In the genomic region with DNA sequence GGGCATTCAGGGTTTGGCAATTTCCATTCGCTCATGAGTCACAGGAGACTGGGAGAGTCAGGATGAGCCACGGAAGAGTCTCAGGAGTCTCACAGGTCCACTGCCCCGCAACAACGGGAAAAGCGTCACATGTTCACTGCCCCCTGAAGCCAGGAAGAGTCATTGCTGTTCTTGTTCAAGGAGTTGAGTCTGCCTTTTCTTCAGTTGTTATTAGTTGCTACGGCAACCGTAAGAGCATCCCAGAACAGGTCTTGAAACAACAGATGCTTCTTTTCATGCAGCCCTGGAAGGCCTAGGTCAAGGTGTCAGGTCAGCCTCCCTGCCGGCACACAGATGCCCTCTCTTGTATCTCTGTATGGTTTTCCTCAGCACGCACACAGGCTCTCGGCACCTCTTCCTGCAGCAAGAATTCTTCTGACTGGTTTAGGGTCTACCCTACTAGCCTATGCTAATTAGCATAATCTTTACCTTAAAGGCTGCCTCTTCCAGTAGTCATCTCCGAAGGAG, we compare ENCODE assay signal across 8 mouse cellular contexts. TPM values are rescaled to one million over a fixed set of nuclear protein-coding genes. Genes with fewer than 3 reads are reported as not detected.
DNase-seq lines count a peak whose midpoint lies in the region; ATAC-seq lines count a peak whose summit lies in the region.

No protein-coding gene starts in this region.

- no peak overlapping the region for H3K4me3 ChIP-seq in lung, embryonic 16.5 days (ENCODE audit: low read length)
- no peak overlapping the region for H3K4me3 ChIP-seq in embryonic facial prominence, embryonic 15.5 days (replicated peaks)
- no peak overlapping the region for H3K4me3 ChIP-seq in limb, embryonic 12.5 days (replicated peaks)
- H3K4me3 ChIP-seq in stomach, embryonic 16.5 days (replicated peaks; ENCODE audit: low read length), result 0 out of 2 replicates have a peak overlapping the region, but pooled peaks have one; percentile 0

- peaks cover 6% of the 10 kb centered on the region for H3K36me3 ChIP-seq in lung, embryonic 16.5 days (ENCODE audit: control insufficient read depth, insufficient read depth, low read length)
- no peaks in the 10 kb centered on the region for H3K36me3 ChIP-seq in embryonic facial prominence, embryonic 15.5 days
- H3K36me3 ChIP-seq in limb, embryonic 12.5 days, result peaks cover 8% of the 10 kb centered on the region; the same call in 1 of the 2 replicates
- no peaks in the 10 kb centered on the region for H3K36me3 ChIP-seq in stomach, embryonic 16.5 days (ENCODE audit: control insufficient read depth, insufficient read depth, low read length)

- H3K27ac ChIP-seq in lung, embryonic 16.5 days (ENCODE audit: low read length), result peak overlapping the region; percentile 71
- peak overlapping the region; percentile 51; the same call in 1 of the 2 replicates for H3K27ac ChIP-seq in embryonic facial prominence, embryonic 15.5 days (replicated peaks)
- peak overlapping the region; percentile 45; the same call in 1 of the 2 replicates for H3K27ac ChIP-seq in limb, embryonic 12.5 days
- H3K27ac ChIP-seq in stomach, embryonic 16.5 days (ENCODE audit: low read length), result peak overlapping the region; percentile 50

- peaks cover 38% of the 10 kb centered on the region for H3K4me1 ChIP-seq in lung, embryonic 16.5 days (replicated peaks; ENCODE audit: control insufficient read depth, insufficient read depth, low read length)
- H3K4me1 ChIP-seq in embryonic facial prominence, embryonic 15.5 days, result peaks cover 52% of the 10 kb centered on the region
- peaks cover 51% of the 10 kb centered on the region for H3K4me1 ChIP-seq in limb, embryonic 12.5 days (replicated peaks)
- H3K4me1 ChIP-seq in stomach, embryonic 16.5 days (ENCODE audit: control insufficient read depth, insufficient read depth, low read length), result peaks cover 33% of the 10 kb centered on the region

- ATAC-seq in lung, embryonic 16.5 days (ENCODE audit: low read depth), result peak; percentile 9; the same call in 1 of the 2 replicates
- ATAC-seq in embryonic facial prominence, embryonic 15.5 days (ENCODE audit: insufficient number of reproducible peaks, low FRiP score, low TSS enrichment, low read depth), result no peak
- no peak for ATAC-seq in limb, embryonic 12.5 days (ENCODE audit: insufficient number of reproducible peaks, insufficient read depth, low FRiP score, low TSS enrichment, low read depth)
- ATAC-seq in stomach, embryonic 16.5 days (ENCODE audit: insufficient read depth, low FRiP score), result peak; percentile 22; the same call in 1 of the 2 replicates

- DNase-seq in lung, postnatal 10 days, result no peak
- DNase-seq in left cerebral cortex, adult 8-10 months (ENCODE audit: low spot score in 2 of 2), result no peak
- no peak for DNase-seq in spleen, adult 18-20 months
- DNase-seq in left cerebral cortex, adult 11 months (ENCODE audit: low spot score), result no peak

- H3K9me3 ChIP-seq in lung, embryonic 16.5 days (ENCODE audit: control insufficient read depth, low read length), result no peaks in the 10 kb centered on the region
- H3K9me3 ChIP-seq in embryonic facial prominence, embryonic 15.5 days (replicated peaks), result no peaks in the 10 kb centered on the region
- H3K9me3 ChIP-seq in limb, embryonic 12.5 days, result no peaks in the 10 kb centered on the region
- H3K9me3 ChIP-seq in stomach, embryonic 16.5 days (replicated peaks; ENCODE audit: control insufficient read depth, low read length), result no peaks in the 10 kb centered on the region

- no peaks in the 10 kb centered on the region for H3K27me3 ChIP-seq in lung, embryonic 16.5 days (ENCODE audit: control insufficient read depth, insufficient read depth, low read depth, low read length)
- no peaks in the 10 kb centered on the region for H3K27me3 ChIP-seq in embryonic facial prominence, embryonic 15.5 days
- H3K27me3 ChIP-seq in limb, embryonic 12.5 days, result no peaks in the 10 kb centered on the region
- H3K27me3 ChIP-seq in stomach, embryonic 16.5 days (ENCODE audit: control insufficient read depth, insufficient read depth, low read length), result no peaks in the 10 kb centered on the region

- 39% methylated on average over 11 of the region's 11 CpGs for WGBS in lung, embryonic 16.5 days
- WGBS in embryonic facial prominence, embryonic 15.5 days, result 37% methylated on average over 11 of the region's 11 CpGs
- WGBS in limb, embryonic 12.5 days, result 46% methylated on average over 11 of the region's 11 CpGs
- WGBS in stomach, embryonic 16.5 days, result 32% methylated on average over 11 of the region's 11 CpGs

- no peak overlapping the region for H3K9ac ChIP-seq in lung, embryonic 16.5 days (ENCODE audit: low read length)
- no peak overlapping the region for H3K9ac ChIP-seq in embryonic facial prominence, embryonic 15.5 days
- H3K9ac ChIP-seq in limb, embryonic 12.5 days (replicated peaks), result no peak overlapping the region
- H3K9ac ChIP-seq in stomach, embryonic 16.5 days (ENCODE audit: low read length), result 0 out of 2 replicates have a peak overlapping the region, but pooled peaks have one; percentile 12

- H3K4me2 ChIP-seq in lung, embryonic 16.5 days (ENCODE audit: low read depth, low read length), result peak overlapping the region; percentile 23
- H3K4me2 ChIP-seq in embryonic facial prominence, embryonic 15.5 days (replicated peaks), result no peak overlapping the region
- no peak overlapping the region for H3K4me2 ChIP-seq in limb, embryonic 12.5 days
- peak overlapping the region; percentile 26; the same call in 1 of the 2 replicates for H3K4me2 ChIP-seq in stomach, embryonic 16.5 days (ENCODE audit: low read depth, low read length)

RNA-seq across cellular contexts. Expression of a gene that starts 36.9 kb away (rescaled TPM):
- 50.8 and 53.2 TPM in 2 replicates for polyA plus RNA-seq in lung, embryonic 16.5 days (2015; fragmentation: Nextera tagmentation; extraction: Ambion mirVana)
- polyA plus RNA-seq in embryonic facial prominence, embryonic 15.5 days (2015; fragmentation: Nextera tagmentation; extraction: Ambion mirVana), result 50.3 and 51.5 TPM in 2 replicates
- polyA plus RNA-seq in limb, embryonic 12.5 days (2016; fragmentation: Nextera tagmentation; extraction: Ambion mirVana), result 47.3 and 51.6 TPM in 2 replicates
- polyA plus RNA-seq in stomach, embryonic 16.5 days (2015; fragmentation: Nextera tagmentation; extraction: Ambion mirVana), result 41.8 and 44.9 TPM in 2 replicates
- total RNA-seq in left cerebral cortex, adult 8-10 months (2022), result 10 to 100 TPM; 21.3 to 27.1 (median 24.0) TPM

Comparison
In these comparisons a context has a peak if more than half of its experiments do, and no peak if none do; other contexts are left out.
1. ATAC-seq: peak in lung, embryonic 16.5 days (single experiment) and stomach, embryonic 16.5 days (single experiment); none in embryonic facial prominence, embryonic 15.5 days (single experiment) and limb, embryonic 12.5 days (single experiment).
2. H3K4me2 ChIP-seq: peak in lung, embryonic 16.5 days (single experiment) and stomach, embryonic 16.5 days (single experiment); none in embryonic facial prominence, embryonic 15.5 days (single experiment) and limb, embryonic 12.5 days (single experiment).
3. Peak in every context shown above with its lines, with median percentiles within 50 percentile points of each other: H3K27ac ChIP-seq.